Mouse (Mus musculus) embryonic stem cell, embryonic (primary cell): ENCODE data around the gene Trank1.

Experiments
- CTCF ChIA-PET, 4 experiments: fragments of 300-600 bp in 2 of 4; fragments of 350-600 bp in 2 of 4; sonication (Branson Sonifier 250); formaldehyde crosslinking; loops; one replicate each; lab custom pipeline; 2022; ENCODE audit warnings: inconsistent platforms in 2 of 4; lab: Charles Lee
- POLR2A ChIA-PET, 4 experiments: fragments of 300-600 bp in 2 of 4; fragments of 350-600 bp in 2 of 4; sonication (Branson Sonifier 250); formaldehyde crosslinking; loops; one replicate each; lab custom pipeline; 2022; ENCODE audit warnings: antibody characterized with exemption in 4 of 4, inconsistent platforms in 1 of 4; lab: Charles Lee

Gene Trank1

DNA sequence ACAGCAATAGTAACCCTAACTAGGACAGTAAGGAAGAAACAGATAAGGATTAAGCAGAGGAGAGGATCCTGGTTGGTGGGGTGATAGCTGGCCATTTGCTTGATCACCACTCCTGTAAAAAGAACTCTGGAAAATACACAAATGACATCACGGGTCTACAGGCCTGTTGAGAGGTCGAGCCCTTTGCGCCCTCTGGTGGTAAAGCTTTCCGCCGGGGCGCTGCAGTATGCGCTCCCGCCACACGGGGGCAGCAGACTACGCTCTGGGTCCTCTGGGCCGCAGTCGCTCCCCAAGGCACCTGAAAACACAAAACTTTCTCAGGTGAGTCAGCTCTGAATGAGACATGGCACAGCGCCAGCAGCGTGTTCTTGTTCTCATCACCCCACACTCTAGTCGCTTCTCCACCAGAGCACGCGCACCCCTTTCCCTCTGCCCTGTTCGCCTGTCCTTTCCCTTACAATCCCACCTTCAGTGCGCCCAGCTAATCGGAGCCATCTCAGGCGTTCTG lies 21.7 kb upstream of the Trank1 start:
- ChIA-PET POLR2A (interaction anchor here (0.5 to 4.1 kb wide), 39 partner anchors 9 to 557 kb away, joined by 3 to 60 read pairs (median 4); partner anchors contain the start of genes Epm2aip1 (in 4 of the 4), Mlh1 (in 4 of the 4), Trank1 (in 2 of the 4) and Als2cl (in 1 of the 4)), CTCF (interaction anchor here (0.6 to 3.3 kb wide), 106 partner anchors 9 to 629 kb away, joined by 3 to 40 read pairs (median 4); partner anchors contain the start of genes Epm2aip1 (in 4 of the 4), Mlh1 (in 4 of the 4), Trank1 (in 3 of the 4) and Als2cl (in 1 of the 4))

DNA sequence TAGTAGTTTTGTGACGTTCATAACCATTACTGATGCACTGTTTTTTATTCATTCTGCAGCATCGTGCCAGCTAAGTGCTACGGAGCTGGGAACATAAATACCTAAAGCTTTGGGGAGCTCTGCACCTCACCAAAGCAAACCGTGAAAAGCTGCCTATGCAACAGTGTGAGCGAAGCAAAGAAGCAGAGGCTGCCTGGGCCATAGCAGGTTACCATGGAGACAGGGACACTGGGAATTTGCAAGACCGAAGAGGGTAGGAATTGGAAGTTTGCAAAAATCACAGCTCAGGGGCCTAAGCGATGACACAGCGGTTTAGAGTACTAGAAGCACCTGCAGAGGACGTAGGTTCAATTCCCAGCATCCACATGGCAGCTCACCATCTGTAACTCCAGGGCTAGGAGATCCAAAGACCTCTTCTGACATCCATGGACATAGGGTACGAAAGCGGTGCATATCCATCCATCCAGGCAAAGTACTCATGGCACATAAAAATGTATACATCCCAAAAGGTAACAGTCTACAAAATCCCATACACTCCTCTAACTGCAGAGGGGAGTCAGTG lies 20.9 kb upstream of the Trank1 start:
- POLR2A ChIA-PET: interaction anchor here (0.7 to 4.1 kb wide), 17 partner anchors 10 to 337 kb away, joined by 3 to 60 read pairs (median 4); partner anchors contain the start of genes Epm2aip1 (in 3 of the 4), Mlh1 (in 3 of the 4) and Trank1 (in 1 of the 4)
- CTCF ChIA-PET: interaction anchor here (0.5 to 3.3 kb wide), 80 partner anchors 8 to 1294 kb away, joined by 3 to 40 read pairs (median 5); partner anchors contain the start of genes Epm2aip1 (in 4 of the 4), Mlh1 (in 4 of the 4), Trank1 (in 3 of the 4) and Als2cl (in 1 of the 4)

DNA sequence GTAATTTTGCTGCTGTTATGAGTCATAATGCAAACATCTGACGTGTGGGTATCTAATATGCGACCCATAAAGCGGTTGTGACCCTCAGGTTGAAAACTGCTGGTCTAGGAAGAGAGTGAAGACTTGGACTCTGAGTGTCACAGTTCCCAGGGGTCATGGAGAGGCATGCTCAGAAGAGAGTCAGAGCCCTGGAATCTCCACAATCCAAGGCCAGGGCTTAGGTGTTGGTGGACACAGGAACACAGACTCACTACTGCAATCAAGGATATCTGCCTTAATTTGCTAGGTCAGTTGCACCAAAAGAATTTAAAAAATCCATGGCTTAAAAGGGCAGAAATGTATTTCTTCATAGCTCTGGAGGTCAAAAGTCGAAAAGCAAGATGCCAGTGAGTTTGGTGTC lies 18.3 kb upstream of the Trank1 start:
- ChIA-PET POLR2A (no interaction called here), CTCF (no interaction called here)

DNA sequence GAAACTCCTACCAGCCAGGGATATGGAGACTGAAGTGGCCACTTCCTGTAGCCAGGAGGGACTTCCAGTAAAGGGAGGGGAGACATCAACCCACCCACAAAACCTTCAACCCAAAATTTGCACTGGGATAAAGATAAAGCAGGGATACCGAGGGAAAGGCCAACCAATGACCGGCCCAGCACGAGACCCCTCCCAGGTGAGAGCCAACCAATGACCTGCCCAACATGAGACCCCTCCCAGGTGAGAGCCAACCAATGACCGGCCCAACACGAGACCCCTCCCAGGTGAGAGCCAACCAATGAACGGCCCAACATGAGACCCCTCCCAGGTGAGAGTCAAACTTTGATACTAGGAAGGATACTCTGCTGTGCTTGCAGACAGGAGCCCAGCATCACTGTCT lies 16.6 kb upstream of the Trank1 start:
- POLR2A ChIA-PET: interaction anchor here in 1 of 4 experiments (0.7 kb wide), 1 partner anchor 358 kb away, joined by 3 read pairs; no protein-coding TSS in a partner anchor
- CTCF ChIA-PET: interaction anchor here in 1 of 4 experiments (0.6 kb wide), 1 partner anchor 59 kb away, joined by 3 read pairs; no protein-coding TSS in a partner anchor

DNA sequence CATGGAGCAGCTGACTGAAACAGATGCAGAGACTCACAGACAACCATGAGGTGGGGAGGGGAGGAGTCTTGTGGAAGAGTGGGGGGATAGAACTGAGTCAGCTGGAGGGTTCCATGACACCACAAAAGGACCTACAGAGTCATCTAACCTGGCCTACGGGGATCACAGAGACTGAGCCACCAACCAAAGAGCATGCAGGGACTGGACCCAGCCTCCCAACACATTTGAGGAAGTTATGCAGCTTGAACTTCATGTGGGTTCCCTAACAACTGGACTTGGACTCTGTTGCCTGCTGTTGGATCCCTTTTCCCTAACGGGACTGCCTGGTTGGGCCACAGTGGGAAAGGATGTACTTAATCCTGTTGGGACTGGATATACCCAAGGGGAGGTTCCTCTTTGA lies 16.2 kb upstream of the Trank1 start:
- ChIA-PET CTCF (no interaction called here), POLR2A (interaction anchor here in 1 of 4 experiments (0.7 kb wide), 1 partner anchor 358 kb away, joined by 3 read pairs; no protein-coding TSS in a partner anchor)

DNA sequence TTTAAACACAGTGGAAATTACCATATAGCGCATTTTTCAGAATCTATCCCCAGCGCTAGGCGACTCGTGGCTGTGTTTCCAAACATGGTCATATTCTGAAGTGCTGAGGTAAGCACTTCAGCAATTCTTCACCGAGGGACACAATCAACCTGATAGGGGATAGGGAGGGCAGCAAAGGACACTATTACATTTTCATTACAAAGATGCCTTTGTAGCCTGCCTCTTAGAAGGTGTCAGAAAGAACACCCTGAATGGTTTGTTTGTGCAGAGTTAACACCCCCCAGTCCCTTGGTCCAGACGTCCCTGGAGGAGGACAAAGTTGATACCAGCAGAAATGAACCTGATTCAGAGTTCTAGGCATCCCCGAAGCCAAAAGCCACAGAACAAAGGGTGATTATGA lies 15.1 kb upstream of the Trank1 start:
- CTCF ChIA-PET: no interaction called here

DNA sequence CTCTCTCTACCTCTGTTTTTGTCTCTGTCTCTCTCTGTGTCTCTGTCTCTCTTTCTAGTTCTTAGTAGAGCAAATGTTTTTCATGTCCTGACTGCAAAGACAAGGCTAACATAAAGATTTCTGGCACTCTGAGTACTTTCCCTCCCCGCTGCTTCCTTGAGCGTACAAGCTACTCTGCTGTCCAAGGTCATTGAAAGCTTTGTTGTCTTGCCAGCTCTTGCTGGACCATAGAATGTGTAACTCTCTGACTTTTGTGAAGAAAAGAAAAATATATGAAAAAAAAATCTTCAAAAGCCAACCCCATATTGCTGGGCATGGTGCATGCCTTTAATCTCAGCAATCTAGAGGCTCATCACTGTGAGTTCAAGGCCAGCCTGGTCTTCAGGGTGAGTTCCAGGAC lies 12.9 kb upstream of the Trank1 start:
- ChIA-PET CTCF (interaction anchor here in 2 of 4 experiments (1.8 to 3.4 kb wide), 2 partner anchors 9 kb away, joined by 6 to 19 read pairs; no protein-coding TSS in a partner anchor), POLR2A (interaction anchor here in 1 of 4 experiments (0.7 kb wide), 1 partner anchor 33 kb away, joined by 4 read pairs; no protein-coding TSS in a partner anchor)

More for the DNA sequence above, 15.1 kb upstream of the Trank1 start:
- POLR2A ChIA-PET: interaction anchor here in 1 of 4 experiments (1.1 kb wide), 1 partner anchor 18 kb away, joined by 3 read pairs; no protein-coding TSS in a partner anchor

DNA sequence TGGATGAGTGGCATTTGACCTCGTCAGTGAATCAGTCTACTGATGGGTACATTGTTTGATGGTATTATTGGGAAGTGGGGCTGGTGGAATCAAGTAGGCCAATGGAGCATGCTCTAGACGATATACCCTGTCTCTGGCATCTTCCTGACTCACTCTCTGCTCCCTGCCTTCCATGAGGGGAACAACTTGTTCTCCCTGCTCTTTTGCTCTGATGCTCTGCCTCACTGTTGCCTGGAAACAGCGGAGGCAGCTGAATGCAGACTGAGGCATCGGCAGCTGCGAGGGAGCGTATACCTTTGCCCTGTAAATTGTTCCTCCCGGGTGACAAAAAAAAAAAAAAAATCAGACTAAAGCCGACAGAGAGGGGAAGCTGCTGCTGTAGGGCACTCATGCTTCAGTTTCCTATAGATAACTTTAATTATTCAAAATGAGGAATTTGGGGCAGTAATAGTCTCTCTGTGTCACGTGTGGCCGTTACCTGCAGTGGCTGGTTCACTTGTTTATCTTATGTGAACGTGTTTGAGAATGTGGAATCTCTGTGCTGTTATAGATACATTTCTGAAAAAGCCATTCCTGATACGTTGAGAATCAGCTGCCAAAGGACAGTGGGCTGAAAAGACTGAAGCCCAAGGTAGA lies 9.2 kb upstream of the Trank1 start:
- CTCF ChIA-PET: interaction anchor here in 3 of 4 experiments (0.6 to 2.9 kb wide), 4 partner anchors 12 to 520 kb away, joined by 3 to 21 read pairs (median 10); no protein-coding TSS in a partner anchor
- POLR2A ChIA-PET: interaction anchor here in 1 of 4 experiments (1.2 kb wide), 2 partner anchors 10 to 13 kb away, joined by 3 read pairs; partner anchors contain the start of gene Trank1

DNA sequence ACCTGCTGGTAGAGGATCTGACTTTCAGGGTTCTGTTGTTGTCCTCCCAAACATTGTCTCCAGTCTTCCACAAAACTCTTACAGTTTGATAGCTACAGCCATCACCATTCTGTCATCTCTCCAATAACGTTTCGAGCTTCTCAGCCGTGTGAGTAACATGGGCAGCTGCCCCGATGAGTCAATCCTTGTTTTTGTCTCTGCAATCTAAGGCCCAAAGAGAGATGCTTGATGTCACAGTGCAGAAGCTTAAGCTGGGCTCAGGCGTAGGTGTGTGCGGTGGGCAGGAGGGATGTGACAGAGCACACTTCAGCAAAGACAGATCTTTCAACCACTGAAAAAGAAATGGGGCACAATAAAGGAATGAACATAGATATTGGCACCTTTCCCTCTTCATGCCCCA lies 7.5 kb upstream of the Trank1 start:
- ChIA-PET CTCF (interaction anchor here in 3 of 4 experiments (0.7 to 1.6 kb wide), 3 partner anchors 14 to 413 kb away, joined by 8 to 12 read pairs (median 11); no protein-coding TSS in a partner anchor), POLR2A (interaction anchor here in 1 of 4 experiments (0.6 to 1.8 kb wide), 2 partner anchors 14 to 273 kb away, joined by 6 to 8 read pairs; no protein-coding TSS in a partner anchor)

DNA sequence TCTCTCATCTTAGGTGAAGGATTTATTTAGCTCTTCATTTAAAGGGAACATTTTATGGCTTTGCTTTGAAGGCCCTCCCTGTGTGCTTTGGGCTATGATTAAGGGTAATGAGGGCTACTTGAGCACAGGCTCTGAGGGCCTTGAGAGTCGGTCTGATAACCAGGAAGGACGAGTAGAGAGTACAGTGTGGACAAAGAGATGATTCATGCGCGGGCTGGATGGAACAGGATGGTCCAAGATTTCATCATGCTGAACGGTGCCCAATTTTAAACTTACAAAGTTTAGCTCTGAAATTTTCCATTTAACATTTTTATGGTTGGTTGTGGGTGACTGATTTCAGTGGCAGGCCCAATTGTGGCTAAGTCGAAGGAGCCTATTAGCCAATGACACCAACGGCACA lies 5.4 kb upstream of the Trank1 start:
- CTCF ChIA-PET: interaction anchor here in 2 of 4 experiments (1.0 to 1.1 kb wide), 3 partner anchors 16 to 213 kb away, joined by 3 to 6 read pairs (median 4); no protein-coding TSS in a partner anchor
- POLR2A ChIA-PET: no interaction called here

DNA sequence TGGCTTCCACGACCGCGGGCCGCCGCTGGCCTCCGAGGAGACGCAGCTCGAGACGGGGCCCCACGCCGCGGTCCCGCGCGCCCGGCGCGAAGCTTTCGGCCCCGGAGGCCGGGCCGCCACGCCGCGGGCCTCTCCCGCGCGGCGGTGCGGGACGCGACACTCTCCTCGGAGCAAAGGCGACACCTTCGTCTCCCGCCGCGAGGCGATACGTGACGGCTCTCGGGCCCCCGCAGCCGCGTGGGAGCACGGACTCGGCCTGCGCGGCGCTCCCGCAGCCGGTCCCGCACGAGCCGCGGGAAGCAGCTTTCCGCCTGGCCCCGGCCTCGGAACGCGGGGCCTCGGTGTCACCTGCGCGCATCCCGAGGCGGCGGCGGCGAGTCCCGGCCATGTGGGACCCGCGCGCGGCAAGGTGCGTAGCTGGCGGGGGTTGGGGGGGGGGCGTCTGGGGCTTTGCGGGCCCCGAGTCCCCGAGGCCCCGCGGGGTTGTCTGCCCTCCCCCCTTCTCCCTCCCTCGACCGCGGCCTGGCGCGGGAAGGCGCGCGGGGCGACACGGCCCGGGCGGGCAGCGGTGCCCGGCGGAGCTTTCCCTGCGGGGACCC lies 403 bp downstream of the Trank1 start:
- ChIA-PET CTCF (interaction anchor here in 3 of 4 experiments (0.5 to 3.1 kb wide), 11 partner anchors 22 to 556 kb away, joined by 3 to 29 read pairs (median 4); no protein-coding TSS in a partner anchor), POLR2A (interaction anchor here in 3 of 4 experiments (0.6 to 2.3 kb wide), 13 partner anchors 9 to 237 kb away, joined by 3 to 16 read pairs (median 4); partner anchors contain the start of genes Epm2aip1 (in 2 of the 3), Mlh1 (in 2 of the 3) and Dclk3 (in 1 of the 3))

DNA sequence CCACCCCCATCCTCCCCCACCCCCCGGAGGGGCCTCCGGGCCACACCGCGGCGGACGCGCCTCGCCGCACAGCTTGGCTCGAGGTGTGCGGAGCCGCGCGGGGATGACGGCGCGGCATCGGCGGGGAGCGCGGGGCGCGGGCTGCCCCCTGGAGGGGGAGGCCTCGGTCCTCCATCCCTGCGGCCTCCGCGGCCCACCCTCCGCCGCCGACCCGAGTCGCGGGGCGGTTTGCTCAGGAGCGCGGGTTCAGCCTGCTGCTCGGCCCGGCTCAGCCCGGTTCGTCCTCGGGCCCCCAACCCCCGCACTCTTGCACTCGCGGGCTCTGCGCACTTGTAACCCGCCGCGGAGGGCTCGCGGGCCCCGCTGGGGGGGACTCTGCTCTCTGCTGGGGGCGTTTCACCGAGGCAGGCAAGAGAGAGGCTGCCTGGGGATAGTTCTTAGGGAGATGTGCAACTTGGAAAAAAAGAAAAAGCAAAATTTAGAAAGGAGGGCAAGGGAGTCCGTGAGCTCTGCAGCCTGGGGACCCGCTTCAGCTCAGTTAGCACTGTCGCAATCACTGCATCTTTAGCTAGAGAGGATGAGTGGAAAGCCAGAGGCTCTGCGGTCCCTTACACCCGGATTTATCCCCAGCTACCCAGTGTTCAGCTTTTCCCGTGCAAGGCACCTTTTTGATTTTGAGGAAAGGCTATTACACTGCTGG lies 1.1 kb downstream of the Trank1 start:
- CTCF ChIA-PET: interaction anchor here (0.5 to 3.1 kb wide), 12 partner anchors 22 to 556 kb away, joined by 3 to 29 read pairs (median 6); no protein-coding TSS in a partner anchor
- POLR2A ChIA-PET: interaction anchor here (0.6 to 2.3 kb wide), 9 partner anchors 10 to 238 kb away, joined by 3 to 16 read pairs (median 4); partner anchors contain the start of genes Epm2aip1 (in 1 of the 4) and Mlh1 (in 1 of the 4)

DNA sequence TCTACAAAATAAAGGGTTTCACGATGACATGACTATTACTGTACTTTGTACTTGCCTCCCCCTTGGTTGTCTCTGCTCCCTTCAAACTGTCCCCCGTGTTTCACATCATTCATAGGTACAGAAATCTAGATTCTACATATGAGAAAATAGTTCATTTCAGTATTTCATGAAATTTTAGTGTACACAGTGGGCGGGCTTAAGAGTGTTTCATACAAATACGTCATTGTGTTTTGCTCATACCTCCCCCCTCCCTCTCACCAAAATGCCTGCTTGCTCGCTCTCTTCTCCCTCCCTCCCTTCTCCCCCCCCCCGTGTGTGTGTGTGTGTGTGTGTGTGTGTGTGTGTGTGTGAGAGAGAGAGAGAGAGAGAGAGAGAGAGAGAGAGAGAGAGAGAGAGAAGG lies 1.8 kb downstream of the Trank1 start:
- POLR2A ChIA-PET: interaction anchor here in 3 of 4 experiments (0.7 to 1.8 kb wide), 4 partner anchors 12 to 41 kb away, joined by 3 to 4 read pairs (median 4); partner anchors contain the start of genes Epm2aip1 (in 1 of the 3) and Mlh1 (in 1 of the 3)

DNA sequence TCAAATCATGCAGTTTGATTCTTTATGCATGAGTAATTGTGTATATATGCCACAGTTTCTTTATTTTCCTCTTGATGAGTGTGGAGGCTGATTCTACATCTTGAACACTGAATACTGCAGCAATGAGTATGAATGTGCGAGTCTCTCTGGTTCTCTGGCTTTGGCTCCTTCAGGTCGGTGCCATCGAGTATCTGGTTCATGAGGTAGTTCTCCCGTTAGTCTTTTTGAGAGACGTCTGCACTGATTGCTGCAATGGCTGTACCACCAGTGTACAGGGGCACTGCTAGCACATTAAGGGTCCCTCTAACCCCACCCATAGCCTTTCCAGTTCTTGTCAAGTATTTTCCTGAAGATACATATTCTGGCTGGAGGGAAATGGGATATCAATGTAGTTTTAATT lies 2.3 kb downstream of the Trank1 start:
- ChIA-PET CTCF (interaction anchor here in 3 of 4 experiments (0.6 to 1.0 kb wide), 3 partner anchors 24 to 317 kb away, joined by 3 to 5 read pairs (median 3); no protein-coding TSS in a partner anchor), POLR2A (interaction anchor here in 1 of 4 experiments (1.3 kb wide), 1 partner anchor 17 kb away, joined by 3 read pairs; no protein-coding TSS in a partner anchor)

More for the DNA sequence above, 1.8 kb downstream of the Trank1 start:
- CTCF ChIA-PET: interaction anchor here in 3 of 4 experiments (0.9 to 3.1 kb wide), 7 partner anchors 23 to 316 kb away, joined by 3 to 29 read pairs (median 8); no protein-coding TSS in a partner anchor

DNA sequence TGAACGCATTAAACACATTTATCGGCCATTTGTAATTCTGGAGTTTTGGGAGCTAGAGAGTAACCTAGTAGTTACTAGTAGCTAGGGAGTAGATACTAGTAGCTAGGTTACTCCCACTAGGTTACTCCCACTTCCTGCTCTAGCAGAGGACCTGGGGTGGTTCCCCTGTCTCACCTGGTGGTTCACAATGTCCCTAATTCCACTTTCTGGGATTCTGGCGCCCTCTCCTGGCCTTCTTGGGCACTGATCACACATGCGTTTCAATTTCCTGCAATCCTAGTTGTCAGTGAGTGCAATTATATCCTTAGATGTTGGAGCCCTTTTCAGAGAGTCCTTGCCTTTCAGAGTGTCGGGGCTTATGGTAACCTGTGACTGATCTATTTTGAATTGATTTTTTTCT lies 2.7 kb downstream of the Trank1 start:
- POLR2A ChIA-PET: interaction anchor here in 1 of 4 experiments (1.3 kb wide), 1 partner anchor 17 kb away, joined by 3 read pairs; no protein-coding TSS in a partner anchor
- CTCF ChIA-PET: interaction anchor here in 3 of 4 experiments (0.6 to 1.0 kb wide), 3 partner anchors 25 to 317 kb away, joined by 3 to 5 read pairs (median 3); no protein-coding TSS in a partner anchor

DNA sequence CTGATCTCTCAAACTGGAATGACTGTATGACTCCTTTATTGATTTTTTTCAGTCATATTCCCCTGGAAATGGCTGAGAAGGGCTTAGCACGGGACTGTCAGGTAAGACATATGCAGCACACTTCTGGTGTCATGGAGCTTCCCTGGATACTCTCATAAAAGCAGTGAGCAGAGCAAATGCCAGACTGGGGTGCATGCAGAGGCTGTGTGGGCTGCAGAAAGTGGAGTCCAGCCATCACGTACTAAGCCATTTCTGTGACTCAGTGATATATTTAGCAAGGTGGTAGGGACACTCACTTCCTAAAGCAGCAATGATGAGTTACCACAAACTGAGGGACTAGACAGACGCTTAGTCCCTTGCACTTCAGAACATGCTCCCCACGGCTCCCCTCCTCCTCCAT lies 9.4 kb downstream of the Trank1 start:
- ChIA-PET CTCF (interaction anchor here in 2 of 4 experiments (1.0 to 1.3 kb wide), 2 partner anchors 31 kb away, joined by 3 to 4 read pairs; no protein-coding TSS in a partner anchor), POLR2A (interaction anchor here in 2 of 4 experiments (0.5 to 0.6 kb wide), 2 partner anchors 74 to 235 kb away, joined by 3 read pairs; no protein-coding TSS in a partner anchor)
